Mouse (Mus musculus) embryonic facial prominence, embryonic 14.5 days (tissue): ENCODE measurements at regions not wholly inside any gene's neighbourhood (a gene's known extent, or its start where the extent isn't known, plus 50 kb on each side); places are given as distances from the start of the nearest gene placed in this dataset.
A peak's percentile ranks its signal among the peaks of the same experiment; 100 is the strongest.

ENCODE experiments used
- ATAC-seq: fragments of 200-750 bp; cut with Nextera tagmentation; 2 replicates; pipeline ENCODE4 v1.8.0; 2017; ENCODE audit warnings: low read depth, moderate number of reproducible peaks, moderate TSS enrichment
- DNase-seq: peaks from one replicate; pipeline ENCODE4 v3.0.0-alpha.2; 2015; ENCODE audit warnings: low spot score
- H3K27ac ChIP-seq: fragments of 300-500 bp; sonication (generic); replicated peaks from 2 replicates; pipeline ENCODE4 v1.5.1; 2014; ENCODE audit warnings: low read depth, mild to moderate bottlenecking, low read length, moderate library complexity
- H3K27me3 ChIP-seq: fragments of 300-500 bp; sonication (generic); replicated peaks from 2 replicates; pipeline ENCODE4 v1.6.1; 2014; ENCODE audit warnings: low read length; ENCODE audit not compliant: control insufficient read depth, insufficient read depth
- H3K36me3 ChIP-seq: fragments of 300-500 bp; sonication (generic); 2 replicates; pipeline ENCODE4 v1.6.1; 2014; ENCODE audit warnings: low read length, mixed read lengths; ENCODE audit not compliant: control insufficient read depth, insufficient read depth
- H3K4me1 ChIP-seq: fragments of 300-500 bp; sonication (generic); 2 replicates; pipeline ENCODE4 v1.6.1; 2014; ENCODE audit warnings: antibody characterized with exemption, low read length; ENCODE audit not compliant: control insufficient read depth, insufficient read depth
- H3K4me2 ChIP-seq: fragments of 300-500 bp; sonication (generic); 2 replicates; pipeline ENCODE4 v1.6.1; 2014; ENCODE audit warnings: low read depth, mild to moderate bottlenecking, low read length, moderate library complexity, mixed read lengths
- H3K4me3 ChIP-seq: fragments of 300-500 bp; sonication (generic); 2 replicates; pipeline ENCODE4 v1.5.1; 2014; ENCODE audit warnings: low read depth, mild to moderate bottlenecking, low read length
- H3K9ac ChIP-seq: fragments of 300-500 bp; sonication (generic); 2 replicates; pipeline ENCODE4 v1.6.1; 2014; ENCODE audit warnings: low read depth, mild to moderate bottlenecking, low read length, moderate library complexity, mixed read lengths
- H3K9me3 ChIP-seq: fragments of 300-500 bp; sonication (generic); 2 replicates; pipeline ENCODE4 v1.6.1; 2016; ENCODE audit warnings: low read length; ENCODE audit not compliant: control insufficient read depth
- WGBS: fragments of 180-500 bp; shearing (Covaris S2); extraction: QIAGEN DNeasy Blood & Tissue Kit; methylation state at CpG from one replicate; pipeline ENCODE4 v1.1.7; 2014; 5-methylcytosine and 5-hydroxymethylcytosine counted together

GRCm38 (mm10) chr14:120741492-120742054 is 169.5 kb upstream of the Ipo5 start:
- no peaks in the 10 kb centered on the region for H3K27me3 ChIP-seq
- H3K4me2 ChIP-seq = no peak overlapping the region
- H3K4me1 ChIP-seq = no peaks in the 10 kb centered on the region
- no peak overlapping the region for H3K9ac ChIP-seq
- WGBS = 80% methylated on average over 5 of the region's 5 CpGs
- no peaks in the 10 kb centered on the region for H3K36me3 ChIP-seq
- no peak overlapping the region for H3K27ac ChIP-seq
- H3K9me3 ChIP-seq = no peaks in the 10 kb centered on the region
- ATAC-seq (no peak), DNase-seq (no peak)
- no peak overlapping the region for H3K4me3 ChIP-seq

GRCm38 (mm10) chr14:120754011-120754410 is 157.0 kb upstream of the Ipo5 start:
- H3K27me3 ChIP-seq = no peaks in the 10 kb centered on the region
- no peak for ATAC-seq
- WGBS = 58% methylated on average over 1 of the region's 1 CpGs

GRCm38 (mm10) chr14:120755389-120755788 is 155.6 kb upstream of the Ipo5 start:
- no peak for ATAC-seq
- Histone ChIP-seq H3K4me2 (no peak overlapping the region), H3K36me3 (no peaks in the 10 kb centered on the region), H3K4me3 (no peak overlapping the region), H3K4me1 (no peaks in the 10 kb centered on the region), H3K27me3 (no peaks in the 10 kb centered on the region), H3K9me3 (no peaks in the 10 kb centered on the region), H3K9ac (no peak overlapping the region), H3K27ac (no peak overlapping the region)
- DNase-seq = no peak
- 77% methylated on average over 10 of the region's 10 CpGs for WGBS

More at GRCm38 (mm10) chr14:120754011-120754410, 157.0 kb upstream of the Ipo5 start:
- no peak overlapping the region for H3K27ac ChIP-seq
- H3K36me3 ChIP-seq = no peaks in the 10 kb centered on the region
- no peaks in the 10 kb centered on the region for H3K4me1 ChIP-seq
- H3K4me3 ChIP-seq = no peak overlapping the region
- no peaks in the 10 kb centered on the region for H3K9me3 ChIP-seq
- no peak overlapping the region for H3K9ac ChIP-seq
- DNase-seq = no peak
- no peak overlapping the region for H3K4me2 ChIP-seq

- ATAC-seq = peak; percentile 53; the same call in 1 of the 2 replicates
- no peak overlapping the region for H3K4me2 ChIP-seq
- WGBS = 65% methylated on average over 14 of the region's 14 CpGs
Observed at GRCm38 (mm10) chr14:120758200-120758830, 152.7 kb upstream of the Ipo5 start.

GRCm38 (mm10) chr14:120762168-120762567 is 148.9 kb upstream of the Ipo5 start:
- no peak for ATAC-seq
- H3K4me3 ChIP-seq = no peak overlapping the region
- H3K4me2 ChIP-seq = no peak overlapping the region

More at GRCm38 (mm10) chr14:120758200-120758830, 152.7 kb upstream of the Ipo5 start:
- H3K36me3 ChIP-seq = no peaks in the 10 kb centered on the region
- H3K4me1 ChIP-seq = no peaks in the 10 kb centered on the region
- H3K9ac ChIP-seq = no peak overlapping the region
- DNase-seq = peak; percentile 54
- no peak overlapping the region for H3K4me3 ChIP-seq
- H3K27me3 ChIP-seq = no peaks in the 10 kb centered on the region
- no peaks in the 10 kb centered on the region for H3K9me3 ChIP-seq
- no peak overlapping the region for H3K27ac ChIP-seq

GRCm38 (mm10) chr14:120762733-120763132 is 148.3 kb upstream of the Ipo5 start:
- no peak for DNase-seq
- H3K9ac ChIP-seq = no peak overlapping the region
- no peak overlapping the region for H3K27ac ChIP-seq
- no peak for ATAC-seq
- H3K27me3 ChIP-seq = no peaks in the 10 kb centered on the region
- H3K9me3 ChIP-seq = no peaks in the 10 kb centered on the region
- no peak overlapping the region for H3K4me3 ChIP-seq
- no peak overlapping the region for H3K4me2 ChIP-seq
- no peaks in the 10 kb centered on the region for H3K36me3 ChIP-seq
- WGBS = 69% methylated on average over 11 of the region's 11 CpGs
- no peaks in the 10 kb centered on the region for H3K4me1 ChIP-seq

More at GRCm38 (mm10) chr14:120762168-120762567, 148.9 kb upstream of the Ipo5 start:
- H3K9me3 ChIP-seq = no peaks in the 10 kb centered on the region
- H3K4me1 ChIP-seq = no peaks in the 10 kb centered on the region
- no peak overlapping the region for H3K27ac ChIP-seq
- H3K36me3 ChIP-seq = no peaks in the 10 kb centered on the region
- no peaks in the 10 kb centered on the region for H3K27me3 ChIP-seq
- DNase-seq = no peak
- H3K9ac ChIP-seq = no peak overlapping the region
- 68% methylated on average over 7 of the region's 7 CpGs for WGBS

- no peaks in the 10 kb centered on the region for H3K27me3 ChIP-seq
- ATAC-seq (no peak), DNase-seq (no peak)
- no peaks in the 10 kb centered on the region for H3K36me3 ChIP-seq
- no peak overlapping the region for H3K9ac ChIP-seq
- no peaks in the 10 kb centered on the region for H3K9me3 ChIP-seq
- 72% methylated on average over 5 of the region's 5 CpGs for WGBS
- no peaks in the 10 kb centered on the region for H3K4me1 ChIP-seq
- no peak overlapping the region for H3K27ac ChIP-seq
- no peak overlapping the region for H3K4me3 ChIP-seq
- H3K4me2 ChIP-seq = no peak overlapping the region
Observed at GRCm38 (mm10) chr14:120763796-120764195, 147.2 kb upstream of the Ipo5 start.

GRCm38 (mm10) chr14:120764386-120764785 is 146.6 kb upstream of the Ipo5 start:
- 74% methylated on average over 3 of the region's 3 CpGs for WGBS
- Histone ChIP-seq H3K4me1 (no peaks in the 10 kb centered on the region), H3K9me3 (no peaks in the 10 kb centered on the region), H3K36me3 (no peaks in the 10 kb centered on the region), H3K27ac (no peak overlapping the region), H3K4me2 (no peak overlapping the region), H3K9ac (no peak overlapping the region), H3K4me3 (no peak overlapping the region), H3K27me3 (no peaks in the 10 kb centered on the region)
- DNase-seq = peak; percentile 51
- no peak for ATAC-seq

- H3K27ac ChIP-seq = no peak overlapping the region
- no peak for ATAC-seq
- 81% methylated on average over 5 of the region's 5 CpGs for WGBS
Observed at GRCm38 (mm10) chr14:120766451-120766850, 144.6 kb upstream of the Ipo5 start.

More at GRCm38 (mm10) chr14:120766451-120766850, 144.6 kb upstream of the Ipo5 start:
- Histone ChIP-seq H3K9ac (no peak overlapping the region), H3K4me2 (no peak overlapping the region), H3K27me3 (no peaks in the 10 kb centered on the region), H3K36me3 (no peaks in the 10 kb centered on the region), H3K9me3 (no peaks in the 10 kb centered on the region), H3K4me1 (no peaks in the 10 kb centered on the region), H3K4me3 (no peak overlapping the region)
- no peak for DNase-seq
